Mouse (Mus musculus) gastrocnemius, postnatal 36 days (tissue): ENCODE data around the gene Vti1a. TPM values are rescaled to one million over a fixed set of nuclear protein-coding genes. Genes with fewer than 3 reads are reported as not detected.

Experiments used
- DNase-seq, 2 experiments: peaks; one replicate each; pipeline ENCODE4 v3.0.0; 2022
- intact Hi-C: fragments of 180-260 bp; cut with DNase I; formaldehyde crosslinking; loops from one replicate; pipeline ENCODE4 v1.15.1; 2025
- total RNA-seq, 2 experiments: library from RNA; stranded (reverse); gene quantifications; 2 replicates each; pipeline ENCODE4 v1.2.3; 2021

The Vti1a gene
- total RNA-seq, 2 experiments from 2014 or later, result 16.3 to 16.7 TPM

DNA sequence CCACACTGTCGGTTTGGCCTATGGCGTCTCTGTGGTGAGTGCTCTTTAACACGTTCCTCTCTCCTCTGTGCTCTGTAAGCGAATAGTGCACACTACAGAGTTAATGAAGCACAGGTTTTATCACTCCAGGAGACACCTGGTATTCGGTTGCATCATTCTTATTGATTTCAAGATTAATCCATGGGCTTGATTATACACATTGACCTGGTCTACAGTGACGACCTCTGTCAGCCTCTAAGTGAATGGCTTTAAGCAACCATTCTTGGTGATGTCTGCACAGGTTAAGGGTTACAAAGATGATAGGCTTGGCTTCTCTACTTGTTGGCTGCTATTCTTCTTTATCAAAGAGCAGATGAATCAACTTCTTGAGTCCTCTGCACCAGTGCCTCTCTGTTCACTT, 234.1 kb downstream of the Vti1a start:
- intact Hi-C loops, result no loop called here
- DNase-seq, result no peak

DNA sequence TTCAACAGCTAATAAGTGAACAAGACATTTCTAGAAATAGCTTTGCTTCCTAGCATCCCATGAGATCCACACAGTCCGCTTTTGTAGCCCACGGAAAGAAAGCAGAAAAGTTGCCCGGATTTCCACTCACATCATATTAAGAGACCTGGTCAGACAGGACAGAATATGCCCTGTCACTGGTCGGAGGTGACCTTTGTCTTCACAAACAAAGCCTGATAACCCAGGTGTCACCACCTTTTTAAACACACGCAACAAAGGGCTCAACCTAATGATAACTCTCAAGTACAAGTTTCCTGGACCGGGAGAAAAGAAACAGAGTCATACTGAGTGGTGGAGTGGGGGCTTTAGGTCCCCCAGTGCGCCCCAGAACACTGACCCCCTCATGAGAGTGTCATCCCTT, 236.2 kb downstream of the Vti1a start:
- DNase-seq, result no peak
- intact Hi-C loops, result no loop called here

DNA sequence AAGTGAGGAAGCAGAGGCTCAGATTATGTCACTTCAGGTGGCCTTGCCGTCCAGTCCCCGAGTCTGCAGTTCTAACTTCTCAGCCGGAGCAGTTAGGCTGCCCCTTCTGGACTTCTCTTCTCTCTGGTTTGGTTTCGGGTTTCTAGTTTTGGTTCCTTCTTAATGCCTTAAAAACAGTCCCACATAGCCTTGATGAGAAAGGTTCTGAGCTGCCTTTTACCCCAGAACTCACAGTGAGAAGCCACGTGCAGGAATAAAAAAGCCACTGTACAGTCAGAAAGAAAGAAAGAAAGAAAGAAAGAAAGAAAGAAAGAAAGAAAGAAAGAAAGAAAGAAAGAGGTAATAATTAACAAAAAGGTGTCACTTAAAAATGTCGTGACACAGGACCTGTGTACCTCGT, 236.8 kb downstream of the Vti1a start:
- intact Hi-C loops, result no loop called here
- DNase-seq, result no peak

DNA sequence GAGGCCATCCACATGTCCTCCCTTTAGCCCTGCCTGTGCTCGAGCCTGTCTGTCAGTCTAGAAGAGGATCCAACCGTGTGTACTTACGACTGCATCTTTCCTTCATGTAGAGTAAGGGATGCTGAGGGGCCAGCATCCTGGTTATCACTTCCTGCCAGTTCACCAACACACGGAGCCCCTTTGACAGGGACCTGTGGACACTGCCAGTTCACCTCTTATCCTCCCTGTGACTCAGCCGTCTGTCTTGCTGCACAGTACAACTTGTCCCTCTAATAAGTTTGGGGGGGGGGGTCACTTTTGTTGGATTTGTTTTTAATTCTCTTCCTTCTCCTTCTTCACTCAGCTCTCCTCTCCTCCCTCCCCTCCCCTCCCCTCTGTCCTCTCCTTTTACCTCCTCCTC, 238.2 kb downstream of the Vti1a start:
- no peak for DNase-seq
- intact Hi-C loops, result no loop called here

DNA sequence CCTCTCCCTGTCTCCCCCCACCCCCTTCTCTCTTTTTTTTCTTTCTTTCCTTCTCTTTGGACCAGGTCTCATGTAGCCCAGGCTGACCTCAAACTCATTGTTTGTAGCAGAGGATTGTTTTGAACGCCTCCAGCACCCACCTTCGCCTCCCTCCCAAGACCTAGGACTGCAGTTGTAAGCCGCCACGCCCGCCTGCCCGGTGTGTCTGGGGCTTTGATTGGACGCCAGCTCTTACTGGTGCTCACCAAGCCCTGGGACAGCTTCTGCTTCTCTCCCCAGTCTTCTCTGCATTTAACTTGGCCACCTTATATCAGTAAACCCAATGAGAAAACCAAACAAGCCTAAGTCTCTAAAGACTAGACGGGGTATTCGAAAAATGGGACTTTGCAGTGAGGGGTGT, 238.6 kb downstream of the Vti1a start:
- intact Hi-C loops, result no loop called here
- no peak for DNase-seq

DNA sequence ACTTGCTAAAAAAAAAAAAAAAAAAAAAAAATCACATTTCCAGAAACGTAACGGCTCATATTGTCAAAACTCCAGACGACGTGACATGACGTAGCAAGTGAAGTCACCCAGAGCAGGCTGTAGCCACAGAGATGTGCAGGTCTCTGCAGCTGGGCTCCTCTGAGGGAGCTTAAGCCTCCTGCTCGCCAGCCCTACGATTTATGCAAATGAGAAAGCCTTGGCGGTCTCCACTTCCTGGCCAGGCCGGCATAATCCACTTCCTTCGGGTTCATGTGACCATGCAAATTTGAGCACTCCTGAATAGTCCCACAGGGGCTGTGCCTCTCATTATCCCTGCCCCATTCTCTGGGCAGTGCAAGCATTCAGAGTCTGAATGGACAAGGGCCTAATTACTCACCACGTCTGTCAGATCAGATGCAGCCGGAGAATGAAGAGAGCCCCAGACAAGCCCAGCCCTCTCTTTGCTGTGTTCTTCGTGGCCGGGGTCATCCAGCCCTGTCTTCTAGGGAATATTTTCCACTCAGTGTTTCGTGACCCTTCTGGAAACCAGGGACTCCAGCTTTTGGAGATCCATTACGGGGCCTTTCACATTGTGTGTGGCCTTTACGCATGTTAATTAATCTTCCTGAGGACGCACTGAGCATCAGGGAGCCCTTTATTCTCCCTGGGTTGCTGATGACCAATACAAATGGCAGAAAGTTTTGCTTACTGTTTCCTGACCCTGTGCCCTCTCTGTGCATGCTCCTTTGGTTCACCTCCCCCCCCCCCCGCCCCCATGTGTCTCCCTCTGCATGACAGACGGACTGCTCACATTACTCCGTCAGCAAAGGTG, 240.3 kb downstream of the Vti1a start:
- intact Hi-C loops, result no loop called here
- no peak for DNase-seq

DNA sequence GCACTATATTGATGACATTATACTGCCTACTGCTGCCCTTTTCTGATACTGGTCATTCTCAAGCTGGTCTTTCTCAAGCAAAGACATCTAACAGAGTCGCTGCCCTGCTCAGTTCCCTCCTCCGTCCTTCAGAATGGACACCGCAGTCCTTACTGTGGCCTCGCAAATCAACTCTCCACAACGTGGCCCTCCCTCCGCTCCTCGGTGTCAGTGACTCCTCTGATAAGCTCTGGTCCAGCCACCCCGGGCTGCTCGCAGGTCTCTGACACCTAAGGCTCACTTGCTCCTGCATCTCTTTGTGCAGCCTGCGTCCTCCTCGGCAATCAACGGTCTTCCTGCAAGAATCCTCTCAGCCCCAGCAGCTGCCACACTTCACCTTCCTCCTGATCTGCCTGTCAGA, 243.2 kb downstream of the Vti1a start:
- no peak for DNase-seq
- intact Hi-C loops, result no loop called here

DNA sequence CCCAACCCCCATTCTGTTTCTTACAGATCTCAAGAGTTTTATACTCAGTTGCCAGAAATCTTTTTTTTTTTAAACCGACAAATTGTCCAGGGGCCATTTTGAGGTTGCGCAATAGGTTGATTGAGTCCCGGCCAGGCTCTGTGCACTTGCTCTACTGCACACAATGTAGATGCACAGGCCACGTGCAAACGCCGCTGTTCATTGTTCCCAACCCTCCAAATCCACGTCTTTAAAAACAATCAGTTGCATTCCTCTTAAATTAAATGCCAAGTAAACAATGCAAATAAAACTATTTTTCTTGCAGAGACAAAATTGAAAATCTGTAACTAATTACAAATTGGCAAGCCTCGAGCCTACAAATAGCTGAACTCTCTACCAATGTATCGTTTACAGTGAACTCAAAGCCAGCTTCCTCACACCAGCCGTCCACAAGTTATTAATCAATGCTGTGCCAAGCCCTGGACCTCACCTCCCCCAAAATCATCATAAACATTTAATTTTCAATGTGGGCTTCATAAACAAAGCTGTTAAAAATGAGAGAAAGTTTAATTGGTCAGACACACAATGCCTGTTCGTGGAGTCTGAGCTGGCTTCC, 244.1 kb downstream of the Vti1a start:
- no peak for DNase-seq
- intact Hi-C loops, result no loop called here

DNA sequence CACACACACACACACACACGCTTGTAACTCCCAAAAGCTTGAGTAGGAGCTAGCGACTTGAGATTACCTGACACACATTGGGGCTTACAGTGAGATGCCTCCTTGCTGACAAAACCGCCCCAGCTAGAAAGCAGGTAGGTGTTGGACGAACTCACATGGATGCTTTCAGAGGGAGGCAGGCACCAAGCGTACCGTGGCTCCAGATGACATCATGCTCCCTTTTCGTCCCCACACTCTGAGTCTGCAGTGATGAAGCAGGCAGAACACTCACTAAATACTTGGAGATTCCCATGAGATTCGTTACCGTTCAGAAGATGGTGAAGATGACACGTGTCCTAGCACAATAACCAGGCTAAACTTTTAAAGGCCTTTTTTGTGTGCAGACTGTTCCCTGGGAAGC, 245.4 kb downstream of the Vti1a start:
- DNase-seq, result no peak
- intact Hi-C loops, result no loop called here

DNA sequence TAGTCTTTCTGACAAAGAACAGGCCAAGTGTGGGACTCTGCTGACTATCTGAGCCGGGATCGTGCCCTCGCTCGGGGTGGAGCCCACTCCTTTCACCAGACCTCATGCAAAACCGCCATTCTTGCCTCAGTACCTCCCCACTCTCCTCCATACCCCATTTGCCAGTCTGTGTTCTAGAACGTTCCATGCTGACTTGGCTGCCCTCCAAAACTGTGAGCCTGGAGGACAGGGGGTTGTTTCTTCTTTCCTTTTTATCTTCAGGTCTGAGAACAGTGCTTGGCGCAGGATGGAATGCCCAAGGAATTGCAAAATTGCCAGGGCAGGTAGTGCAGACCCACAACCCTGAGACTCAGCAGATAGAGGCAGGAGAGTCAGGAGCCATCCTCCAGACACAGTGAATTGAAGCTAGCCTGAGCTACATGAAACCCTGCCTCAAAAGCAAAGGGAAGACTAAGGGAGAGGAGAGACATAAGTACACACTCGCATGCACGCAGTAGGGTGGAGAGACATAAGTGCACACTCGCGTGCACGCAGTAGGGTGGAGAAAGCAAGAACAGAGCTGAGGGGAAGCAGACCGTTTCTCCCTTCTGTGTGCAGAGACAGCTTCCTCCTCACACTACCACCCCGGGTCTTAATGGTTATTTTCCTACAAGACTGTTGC, 246.5 kb downstream of the Vti1a start:
- no peak for DNase-seq
- intact Hi-C loops, result no loop called here

DNA sequence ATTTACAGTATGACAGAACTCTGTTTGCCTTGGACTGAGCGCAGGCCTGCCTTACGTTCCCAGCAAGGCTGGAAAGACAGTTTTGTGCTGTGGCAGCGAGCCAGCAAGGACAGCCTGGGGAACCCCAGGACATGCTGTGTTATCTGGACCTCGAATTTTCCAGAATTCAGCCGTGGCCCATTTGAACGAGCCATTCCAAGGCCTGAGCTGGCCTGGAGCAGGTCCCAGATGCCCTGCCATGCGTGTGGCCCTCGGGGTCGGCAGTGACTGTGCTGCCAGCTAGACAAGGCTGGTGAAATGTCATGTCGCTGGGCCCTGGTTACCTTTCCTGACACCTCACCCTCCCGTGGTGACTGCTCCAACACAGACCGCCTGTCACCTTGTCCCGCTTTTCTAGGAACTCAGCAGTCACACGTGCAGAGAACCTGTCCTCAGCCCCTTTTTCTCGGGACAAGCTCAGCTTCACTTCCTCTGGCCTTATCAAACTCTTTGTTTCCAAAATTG, 247.1 kb downstream of the Vti1a start:
- DNase-seq, result no peak
- intact Hi-C loops, result no loop called here

DNA sequence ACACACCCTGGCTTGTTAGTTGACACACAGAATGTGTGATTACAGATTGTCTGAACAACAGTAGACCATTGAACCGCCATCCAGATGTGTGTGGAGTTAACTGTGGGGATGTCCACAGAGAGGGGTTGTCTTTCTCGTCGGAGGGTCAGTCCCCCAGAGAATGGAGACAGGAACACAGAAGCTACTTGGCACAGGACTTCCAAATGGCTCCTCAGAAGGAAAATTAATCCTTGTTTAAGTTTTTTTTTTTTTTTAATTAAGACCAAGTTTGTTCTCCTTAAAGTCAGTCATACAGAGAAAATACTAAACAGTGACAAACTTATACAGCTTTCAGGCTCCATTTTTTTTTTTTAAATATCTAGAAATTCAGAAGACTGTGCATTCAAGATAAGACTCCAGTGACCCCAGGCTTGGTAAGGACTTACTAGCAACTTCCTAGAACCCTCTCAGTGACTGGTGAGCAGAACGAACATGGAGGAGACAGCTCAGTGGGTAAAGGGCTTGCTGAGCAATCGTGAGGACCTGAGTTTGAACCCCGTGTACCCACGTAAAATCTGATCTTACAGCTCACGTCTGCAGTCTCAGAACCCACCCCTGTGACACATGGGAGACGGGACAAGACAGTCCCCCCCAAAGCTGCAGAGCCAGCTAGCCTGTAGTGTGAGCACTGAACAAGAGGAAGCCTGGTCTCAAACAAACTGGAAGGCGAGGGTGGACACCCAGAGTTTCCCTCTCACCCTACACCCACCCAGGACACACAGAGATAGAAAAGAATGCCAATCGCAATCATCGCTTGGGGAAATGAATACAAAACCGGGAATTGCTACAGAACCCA, 248.2 kb downstream of the Vti1a start:
- no peak for DNase-seq
- intact Hi-C loops, result no loop called here

DNA sequence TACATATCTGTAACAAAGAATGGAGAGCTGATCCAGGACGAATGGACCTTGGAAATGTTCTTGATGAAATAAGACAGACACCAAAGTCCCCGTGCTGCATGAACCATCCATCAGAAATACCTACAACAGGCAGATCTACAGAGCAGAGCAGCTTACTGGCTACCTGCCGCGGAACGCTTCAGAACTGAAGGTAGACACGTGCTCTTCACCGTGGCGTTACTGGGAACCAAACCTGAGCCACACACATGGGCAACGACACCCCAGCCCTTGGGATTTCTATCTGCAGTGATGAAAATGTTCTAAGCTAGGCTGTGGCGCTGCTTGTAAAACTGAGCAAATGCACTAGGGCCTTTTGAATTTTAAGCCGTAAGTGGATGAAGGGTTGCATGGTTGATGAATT, 249.0 kb downstream of the Vti1a start:
- intact Hi-C loops, result no loop called here
- no peak for DNase-seq

DNA sequence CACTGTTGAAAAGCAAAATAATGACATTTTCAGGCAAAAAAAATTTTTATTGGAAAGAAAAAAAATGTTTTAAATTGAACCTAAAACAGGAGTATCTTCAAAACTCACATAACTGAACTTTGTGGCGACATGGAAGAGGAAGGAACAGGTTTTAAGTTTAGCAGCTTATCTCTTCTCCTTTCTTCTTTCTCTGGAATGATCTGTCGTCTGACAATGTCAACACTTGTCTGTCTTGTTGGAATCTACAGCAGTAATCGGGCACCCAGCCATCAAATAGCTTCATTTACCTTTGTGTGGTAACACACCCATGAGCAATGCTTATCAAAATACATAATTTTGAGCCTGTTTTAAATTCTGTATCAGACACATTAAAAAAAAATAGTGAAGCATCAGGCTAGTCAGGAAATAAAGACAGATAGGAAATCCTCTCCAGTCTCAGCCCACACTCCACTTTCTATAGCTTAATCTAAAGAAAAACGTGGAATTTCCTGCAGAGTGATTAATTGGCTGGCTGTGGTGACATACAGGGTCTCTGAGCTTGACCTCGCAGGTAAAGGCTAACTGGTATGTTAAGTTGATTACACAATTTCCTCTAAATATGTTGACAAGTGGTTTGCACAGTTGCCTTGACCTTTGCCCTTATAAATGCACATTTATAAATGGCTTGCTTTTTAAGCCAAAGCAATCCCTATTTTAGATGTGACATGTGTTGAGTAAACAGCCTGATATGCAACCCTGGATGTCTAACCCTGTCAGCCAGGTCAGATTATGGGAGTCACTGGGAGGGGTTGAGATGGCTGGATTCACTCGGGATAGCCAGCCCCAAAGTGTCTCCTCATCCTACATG, 249.7 kb downstream of the Vti1a start:
- DNase-seq, result no peak
- intact Hi-C loops, result no loop called here

DNA sequence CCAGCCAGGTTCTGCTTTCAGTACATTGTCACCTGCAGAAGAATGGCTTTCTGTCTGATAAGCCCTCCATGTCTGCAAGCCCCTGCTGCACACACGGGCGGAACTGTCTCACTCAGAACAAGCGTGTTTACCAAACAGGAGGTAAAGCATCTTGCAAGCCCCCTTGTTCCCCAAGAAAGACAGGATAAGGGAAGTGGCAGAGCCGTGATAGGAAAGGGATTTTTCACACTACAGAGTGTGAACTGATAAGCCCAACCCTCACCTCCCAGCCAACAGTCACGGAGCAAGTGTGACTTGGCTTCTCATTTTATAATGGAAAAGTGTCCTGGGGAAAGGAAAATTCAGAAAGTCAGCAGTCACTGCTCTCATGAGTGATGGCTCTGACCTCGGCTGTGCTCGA, 253.0 kb downstream of the Vti1a start:
- intact Hi-C loops, result no loop called here
- DNase-seq, result no peak

DNA sequence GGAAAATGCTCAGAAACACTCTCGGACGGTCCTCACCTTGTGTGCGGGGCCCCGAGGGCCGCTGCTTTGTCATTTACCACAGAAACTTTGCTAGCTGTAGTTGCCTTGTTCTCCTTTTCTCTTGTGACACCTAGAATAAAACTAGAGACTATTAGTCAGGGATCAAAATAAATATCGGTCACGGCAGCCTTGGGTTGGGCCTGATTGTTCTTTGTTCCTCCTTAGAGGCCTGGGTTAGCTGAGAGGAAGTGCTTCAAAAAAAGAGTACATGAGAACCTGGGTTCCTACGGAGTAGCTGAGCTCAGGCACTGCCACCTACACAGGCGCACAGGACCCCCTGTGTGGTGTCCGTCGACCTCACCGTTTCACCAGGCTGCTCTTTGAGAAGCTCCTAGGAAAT, 253.8 kb downstream of the Vti1a start:
- no peak for DNase-seq
- intact Hi-C loops, result no loop called here

DNA sequence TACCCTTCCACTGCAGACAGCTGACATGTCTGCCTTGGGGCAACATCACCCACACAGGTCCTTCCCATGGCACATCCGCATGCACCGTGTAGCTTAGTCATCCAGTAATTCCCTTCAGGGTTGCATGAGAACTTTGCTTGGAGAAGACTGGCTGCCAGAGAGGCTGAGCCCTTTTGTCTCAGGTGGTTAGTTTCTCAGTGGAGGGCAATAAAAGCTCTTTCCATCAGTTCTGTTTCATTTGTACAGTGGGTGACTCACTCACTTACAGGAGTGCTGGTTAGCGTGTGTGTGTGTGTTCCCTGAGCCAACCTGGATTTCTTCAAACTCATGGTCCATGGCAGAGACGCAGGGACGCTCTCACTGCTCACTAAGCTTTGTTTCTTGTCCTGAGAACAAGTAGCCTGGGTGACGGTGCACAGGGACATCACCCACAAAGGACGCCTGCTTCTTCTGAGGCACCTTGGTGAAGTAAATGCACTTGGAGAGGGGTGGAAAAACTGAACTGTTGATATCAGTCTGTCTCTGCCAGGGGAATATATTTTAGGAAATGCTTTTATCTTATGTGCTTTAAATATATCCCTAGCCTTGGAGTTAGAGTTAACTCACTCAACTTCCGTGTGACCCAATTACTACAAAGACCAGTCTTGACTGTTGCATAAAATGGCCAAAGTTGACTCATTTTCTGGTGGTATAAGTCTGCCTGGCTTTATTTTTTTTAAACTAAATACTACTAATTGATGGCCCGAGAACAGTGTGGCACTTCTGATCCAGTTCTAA, 254.6 kb downstream of the Vti1a start:
- intact Hi-C loops, result no loop called here
- DNase-seq, result no peak

DNA sequence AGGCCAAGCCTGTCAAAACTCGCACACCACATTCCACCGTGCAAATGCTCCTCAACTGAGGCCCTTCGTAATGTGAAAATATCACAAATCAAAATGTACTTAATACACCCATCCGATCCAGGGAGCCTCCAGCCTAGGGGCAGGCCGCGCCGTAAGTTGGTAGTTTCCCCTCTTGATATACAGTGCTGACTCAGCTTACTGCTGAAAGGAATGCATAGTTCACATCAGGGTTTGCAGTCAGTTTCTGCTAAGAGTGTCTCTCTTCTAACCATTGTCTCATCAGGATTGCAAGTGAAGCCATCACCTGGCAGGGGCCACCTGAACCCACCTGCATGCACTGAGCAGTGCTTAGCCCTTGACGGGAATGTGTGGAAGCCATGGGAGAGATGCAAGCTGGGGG, 255.4 kb downstream of the Vti1a start:
- no peak for DNase-seq
- intact Hi-C loops, result no loop called here
